Mouse (Mus musculus): ENCODE data around the gene Golga2. TPM values are rescaled to one million over a fixed set of nuclear protein-coding genes. Genes with fewer than 3 reads are reported as not detected.

Golga2 gene
- polyA plus RNA-seq (2012; rRNA removed; ENCODE audit: low replicate concordance) = 43.3 and 44.0 TPM in 2 replicates

GRCm38 (mm10) chr2:32287334-32287840, at the start of gene Golga2:
TSS of gene Golga2 (plus strand) at chr2:32287384.

DNA sequence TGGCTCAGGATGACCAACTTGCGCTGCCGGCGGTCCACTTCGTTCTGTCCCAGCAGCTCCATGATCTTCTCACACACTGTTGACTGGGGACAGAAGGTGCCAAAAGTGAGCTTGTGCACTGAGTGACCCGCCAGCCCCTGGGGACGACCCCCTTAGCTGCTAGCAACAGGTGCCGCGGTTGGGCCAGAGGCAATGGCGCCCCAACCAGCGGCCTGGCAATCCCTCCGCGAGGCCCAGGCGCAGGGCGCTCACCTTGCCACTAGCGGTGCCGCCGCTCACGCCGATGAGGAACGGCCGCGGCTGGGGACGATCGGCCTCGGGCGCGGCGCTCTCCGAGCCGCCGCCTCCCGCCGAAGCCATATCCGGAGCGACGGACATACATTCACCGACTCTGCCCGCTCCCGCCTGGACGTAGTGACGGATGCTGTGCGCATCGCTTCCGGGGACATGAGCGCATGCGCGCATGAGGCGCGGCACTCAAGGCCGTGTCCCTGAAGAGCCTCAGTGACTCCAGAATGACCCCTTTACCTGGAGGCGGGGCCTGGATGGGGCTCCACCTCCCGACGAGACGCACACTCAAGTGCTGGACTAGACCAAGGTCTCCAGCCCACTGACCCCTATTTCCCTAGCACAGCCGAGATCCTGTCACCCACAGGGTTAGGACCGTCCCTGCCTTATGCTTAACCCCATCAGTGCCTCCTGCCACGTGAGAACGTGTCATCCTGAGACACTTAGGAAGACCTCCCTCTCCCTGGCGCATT, 27.3 kb upstream of the Golga2 start, which contains the start of gene Uck1:
TSS of gene Uck1 (minus strand) at position 503 of the 761 bp plus-strand sequence.

DNA sequence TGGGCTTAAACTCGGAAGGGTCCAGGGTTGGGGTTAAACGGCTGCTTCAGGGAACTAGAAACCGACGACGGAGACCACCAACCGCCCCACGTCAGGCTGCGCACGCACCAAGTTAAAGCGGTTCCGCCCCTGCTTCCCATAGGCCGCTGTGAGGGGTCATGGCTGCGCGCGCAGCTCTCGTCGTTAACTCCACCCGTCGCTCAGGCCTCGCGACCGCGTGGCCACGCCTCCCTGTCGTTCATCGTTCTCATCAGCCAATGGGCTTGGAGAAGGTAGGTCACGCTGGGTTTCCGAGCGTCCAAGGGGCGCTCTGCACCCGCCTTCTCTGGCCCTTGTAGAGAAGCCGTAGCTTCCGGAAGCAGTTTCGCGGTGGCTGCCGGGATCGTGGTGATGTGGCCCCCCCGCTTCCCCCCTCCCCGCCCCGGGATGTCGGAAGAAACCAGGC, 761 bp downstream of the Golga2 start, which contains the start of gene Swi5:
TSS of gene Swi5 (minus strand) at position 153 of the 445 bp plus-strand sequence.

DNA sequence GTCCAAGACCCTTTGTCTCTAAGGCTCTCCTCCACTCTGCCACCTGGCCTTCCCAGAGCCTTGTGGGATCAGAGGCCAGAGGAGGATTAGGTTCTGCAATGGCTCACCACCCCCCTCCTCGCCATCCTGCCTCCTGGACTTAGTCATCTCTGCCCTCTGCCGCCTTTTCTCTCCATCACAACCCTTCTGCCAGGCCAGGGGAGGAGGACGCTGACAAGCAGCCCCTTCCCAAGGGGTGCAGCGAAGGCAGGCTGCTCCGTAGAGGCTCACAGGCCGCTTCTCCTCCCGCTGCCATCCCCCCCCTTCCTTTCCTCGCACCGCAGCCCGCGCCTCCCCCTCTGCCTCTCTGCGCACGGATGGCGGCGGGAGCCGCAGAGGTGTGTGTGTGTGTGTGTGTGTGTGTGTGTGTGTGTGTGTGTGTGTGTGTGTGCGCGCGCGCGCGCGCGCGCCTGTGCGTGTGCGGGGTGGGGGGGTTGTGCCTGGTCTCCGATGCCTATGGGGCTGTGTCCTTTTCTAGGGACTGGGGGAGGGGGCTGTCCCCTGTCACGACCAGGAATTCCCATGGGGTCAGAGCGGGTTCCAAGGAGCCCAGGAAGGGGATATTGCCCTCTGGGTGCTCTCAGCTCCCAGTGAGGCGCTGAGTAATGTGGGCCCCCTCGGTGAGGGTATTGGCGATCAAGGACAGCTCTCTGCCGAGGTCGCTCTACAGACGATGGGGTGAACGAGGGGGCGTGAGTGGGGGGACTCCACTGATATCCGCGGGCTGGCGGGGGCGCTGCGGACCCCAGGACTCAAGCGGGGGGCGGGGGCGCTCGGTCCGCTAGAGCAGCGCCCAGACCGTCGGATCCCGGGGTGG, 65.2 kb downstream of the Golga2 start, which contains the start of gene Ciz1:
TSS of gene Ciz1 (plus strand) at position 177 of the 856 bp plus-strand sequence.

GRCm38 (mm10) chr2:32353007-32353542, 65.9 kb downstream of the Golga2 start, which contains the start of gene Dnm1:
TSS of gene Dnm1 (minus strand) at chr2:32353338.

Other genes with a start within 250 kb of the Golga2 start
- 1.7 and 3.4 TPM in 2 replicates for gene Fam78a, start 202.5 kb upstream of the Golga2 start, polyA plus RNA-seq (2012; rRNA removed; ENCODE audit: low replicate concordance)
- gene Plpp7, start 191.9 kb upstream of the Golga2 start, polyA plus RNA-seq (2012; rRNA removed; ENCODE audit: low replicate concordance) = 9.4 and 15.4 TPM in 2 replicates
- gene Prrc2b, start 136.3 kb upstream of the Golga2 start, polyA plus RNA-seq (2012; rRNA removed; ENCODE audit: low replicate concordance) = 34.3 and 64.2 TPM in 2 replicates
- 45.0 and 55.0 TPM in 2 replicates for gene Pomt1, start 50.8 kb upstream of the Golga2 start, polyA plus RNA-seq (2012; rRNA removed; ENCODE audit: low replicate concordance)
- 196 and 244 TPM in 2 replicates for gene Uck1, start 27.2 kb upstream of the Golga2 start, polyA plus RNA-seq (2012; rRNA removed; ENCODE audit: low replicate concordance)
- gene Swi5, start 691 bp downstream of the Golga2 start, polyA plus RNA-seq (2012; rRNA removed; ENCODE audit: low replicate concordance) = 284 and 294 TPM in 2 replicates
- gene Ciz1, start 64.9 kb downstream of the Golga2 start, polyA plus RNA-seq (2012; rRNA removed; ENCODE audit: low replicate concordance) = 143 and 268 TPM in 2 replicates
- 103 and 122 TPM in 2 replicates for gene Dnm1, start 66.0 kb downstream of the Golga2 start, polyA plus RNA-seq (2012; rRNA removed; ENCODE audit: low replicate concordance)
- gene 1110008P14Rik, start 94.6 kb downstream of the Golga2 start, polyA plus RNA-seq (2012; rRNA removed; ENCODE audit: low replicate concordance) = 234 and 382 TPM in 2 replicates
- 10.4 and 44.7 TPM in 2 replicates for gene Lcn2, start 100.9 kb downstream of the Golga2 start, polyA plus RNA-seq (2012; rRNA removed; ENCODE audit: low replicate concordance)
- gene Ptges2, start 108.5 kb downstream of the Golga2 start, polyA plus RNA-seq (2012; rRNA removed; ENCODE audit: low replicate concordance) = 66.6 and 71.5 TPM in 2 replicates
- 5.9 and 6.3 TPM in 2 replicates for gene Naif1, start 163.1 kb downstream of the Golga2 start, polyA plus RNA-seq (2012; rRNA removed; ENCODE audit: low replicate concordance)
- gene Slc25a25, start 164.1 kb downstream of the Golga2 start, polyA plus RNA-seq (2012; rRNA removed; ENCODE audit: low replicate concordance) = 28.3 and 41.7 TPM in 2 replicates
- gene Fam102a, start 247.9 kb downstream of the Golga2 start, polyA plus RNA-seq (2012; rRNA removed; ENCODE audit: low replicate concordance) = 12.0 and 27.3 TPM in 2 replicates